Mouse (Mus musculus) T-helper 17 cell (primary cell): ENCODE measurements around the gene Snx30.

Experiments
- in situ Hi-C, 2 experiments: fragments of 300-600 bp; cut with MboI, MseI; formaldehyde crosslinking; loops; 1 replicate in 1 of 2; 2 replicates in 1 of 2; pipeline ENCODE4 v1.15.1; 2025; ENCODE audit warnings: high pct_unique_total_duplicates in 2 of 2

The Snx30 gene

DNA sequence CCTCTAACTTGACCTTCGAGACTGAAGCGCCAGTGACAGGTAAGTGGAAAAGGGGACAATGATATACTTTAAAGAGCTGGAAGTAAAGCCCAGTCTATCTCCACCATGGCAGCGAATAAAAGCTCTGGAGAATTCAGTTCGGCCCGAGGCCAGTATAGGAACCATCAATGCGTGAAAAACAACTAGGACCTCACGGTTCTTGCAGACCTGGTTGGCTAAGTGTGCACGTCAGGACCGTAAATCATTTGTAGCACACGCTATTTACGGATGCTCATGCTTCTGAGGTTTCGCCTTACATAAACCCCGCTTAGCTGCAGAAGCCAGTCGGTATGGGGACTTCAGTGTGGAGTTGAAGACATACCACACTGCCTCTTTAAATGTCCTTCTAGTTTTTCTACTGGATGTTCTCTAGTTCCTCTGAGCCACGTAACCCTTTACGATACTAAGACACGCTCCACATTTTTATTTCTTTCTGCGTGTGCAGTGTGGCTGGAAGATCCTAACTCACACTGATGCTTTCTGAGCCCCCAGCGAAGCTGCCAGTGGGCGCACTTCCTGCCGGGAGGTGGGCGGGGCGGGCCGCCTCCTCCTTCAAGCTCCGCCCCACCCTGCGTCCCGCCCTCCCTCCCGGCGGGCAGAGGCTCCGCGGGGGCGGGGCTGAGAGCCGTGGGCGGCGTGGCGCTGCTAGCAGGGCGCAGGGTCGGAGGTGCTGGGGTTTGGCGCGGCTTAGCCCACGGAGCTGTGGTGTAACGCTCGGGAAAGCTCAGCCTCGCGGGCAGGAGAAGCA, at the start of gene Snx30:
Gene Snx30 (plus strand): TSS at position 660 of the 787 bp plus-strand sequence.
- in situ Hi-C loops: no loop called here

DNA sequence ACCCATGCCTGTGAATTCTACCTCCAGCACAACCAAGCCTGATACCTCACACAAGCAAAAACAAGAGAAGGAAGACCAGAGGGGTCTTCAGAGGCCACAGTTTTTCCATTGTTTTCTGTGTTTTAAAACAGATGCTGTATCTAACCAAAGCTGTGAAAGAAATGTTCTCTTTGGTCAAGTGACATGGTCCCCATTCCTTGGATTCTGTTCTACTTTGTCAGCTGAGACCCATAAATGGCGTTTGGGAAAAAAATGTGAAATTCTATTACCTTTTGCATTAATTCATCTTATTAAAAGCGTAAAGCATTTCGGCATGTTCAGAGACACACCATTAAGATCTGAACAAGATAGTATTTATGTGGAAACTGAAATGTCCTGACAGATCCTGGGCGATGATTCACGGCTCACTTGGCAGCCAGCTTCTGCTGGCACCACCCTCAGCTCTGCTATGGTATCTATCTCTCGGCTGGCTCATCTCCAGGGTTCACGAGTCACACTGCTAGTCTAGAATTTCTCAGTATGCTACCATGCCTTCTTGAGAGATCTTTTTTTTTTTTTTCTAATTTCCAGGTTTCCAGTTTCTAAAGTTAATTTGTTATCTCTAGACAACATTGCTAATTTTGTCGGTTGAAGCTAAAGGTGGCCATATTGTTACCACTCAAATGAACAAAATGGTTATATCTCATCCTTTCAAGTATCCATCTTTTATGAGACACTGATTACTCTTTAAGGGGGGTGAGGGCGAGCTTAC, 49.1 kb upstream of the Snx30 start:
- in situ Hi-C loops: no loop called here

- in situ Hi-C loops: no loop called here
Observed at GRCm38 (mm10) chr4:59757452-59758435, 47.9 kb upstream of the Snx30 start.

DNA sequence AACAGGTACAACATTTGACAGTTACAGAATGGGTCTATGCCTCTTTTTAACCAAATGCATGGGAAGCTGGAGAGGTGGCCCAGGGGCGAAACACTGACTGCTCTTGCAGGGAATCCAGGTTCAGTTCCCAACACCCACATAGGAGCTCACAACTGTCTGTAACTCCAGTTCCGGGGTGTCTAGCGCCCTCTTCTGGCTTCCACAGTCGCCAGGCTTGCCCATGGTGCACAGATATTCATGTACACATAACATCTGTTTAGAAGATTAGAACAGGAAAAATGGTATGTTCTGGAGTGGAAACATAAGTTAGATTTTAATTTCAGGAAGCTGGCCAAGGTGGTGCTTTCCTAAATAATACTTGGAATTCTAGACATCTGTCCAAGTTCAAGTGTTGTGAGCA, 45.6 kb upstream of the Snx30 start:
- in situ Hi-C loops: no loop called here

- in situ Hi-C loops: no loop called here
Observed at GRCm38 (mm10) chr4:59760636-59761364, 44.8 kb upstream of the Snx30 start.

DNA sequence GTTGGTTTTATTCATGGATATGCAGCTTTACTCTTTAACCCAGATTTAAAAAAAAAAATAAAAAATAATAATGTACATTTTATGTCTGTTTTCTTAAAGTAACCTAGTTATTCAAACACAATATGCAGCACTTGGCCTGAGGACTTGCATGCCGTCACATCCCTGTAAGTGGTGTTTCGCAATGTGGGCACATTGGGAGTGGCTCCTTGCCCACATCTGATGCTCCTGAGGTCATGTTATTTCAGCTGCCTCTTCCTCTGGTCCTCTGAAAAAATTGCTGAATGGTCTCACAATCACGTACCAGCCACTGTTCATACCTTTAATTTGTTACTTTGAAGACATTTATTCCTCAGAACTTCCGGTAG, 44.3 kb upstream of the Snx30 start:
- in situ Hi-C loops: no loop called here

DNA sequence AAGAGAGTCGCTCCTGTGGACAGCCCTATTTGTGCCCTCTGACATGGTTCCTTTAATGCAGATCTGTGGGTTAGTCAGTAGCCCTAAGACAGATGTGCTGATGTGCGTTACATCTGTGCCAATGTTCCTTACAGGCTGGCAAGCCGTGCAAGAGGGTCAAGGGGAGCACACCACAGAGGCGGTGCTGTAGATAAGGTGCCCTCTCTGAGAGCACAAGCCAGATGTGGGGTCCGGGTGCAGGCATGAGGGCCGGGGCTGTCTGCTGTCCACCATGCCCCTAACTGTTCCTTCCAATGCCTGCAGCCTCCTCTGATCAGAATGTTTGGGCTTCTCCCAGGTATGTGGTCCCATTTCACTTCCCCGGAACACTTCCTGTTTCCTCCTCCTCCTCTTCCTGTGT, 40.7 kb upstream of the Snx30 start:
- in situ Hi-C loops: no loop called here

GRCm38 (mm10) chr4:59765385-59766005, 40.1 kb upstream of the Snx30 start:
- in situ Hi-C loops: no loop called here

DNA sequence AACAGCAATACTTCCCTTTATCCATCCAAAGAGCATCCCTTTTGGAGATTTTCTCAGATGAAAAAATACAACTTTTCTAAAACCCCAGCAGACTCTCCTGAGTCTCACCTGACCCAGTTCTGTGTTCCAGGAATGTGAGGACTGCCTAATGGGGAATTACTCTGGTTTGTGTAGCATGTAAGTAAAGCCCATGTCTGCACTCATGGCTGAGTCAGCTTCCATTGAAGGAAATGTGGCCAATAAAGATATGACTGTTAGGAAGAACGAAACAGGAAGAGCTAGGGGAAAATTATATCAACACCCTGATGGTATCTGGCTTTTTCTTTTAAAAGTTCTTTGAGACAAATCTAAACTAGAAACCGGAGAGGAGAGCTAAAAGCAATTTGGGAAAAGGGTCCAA, 37.9 kb upstream of the Snx30 start:
- in situ Hi-C loops: no loop called here

DNA sequence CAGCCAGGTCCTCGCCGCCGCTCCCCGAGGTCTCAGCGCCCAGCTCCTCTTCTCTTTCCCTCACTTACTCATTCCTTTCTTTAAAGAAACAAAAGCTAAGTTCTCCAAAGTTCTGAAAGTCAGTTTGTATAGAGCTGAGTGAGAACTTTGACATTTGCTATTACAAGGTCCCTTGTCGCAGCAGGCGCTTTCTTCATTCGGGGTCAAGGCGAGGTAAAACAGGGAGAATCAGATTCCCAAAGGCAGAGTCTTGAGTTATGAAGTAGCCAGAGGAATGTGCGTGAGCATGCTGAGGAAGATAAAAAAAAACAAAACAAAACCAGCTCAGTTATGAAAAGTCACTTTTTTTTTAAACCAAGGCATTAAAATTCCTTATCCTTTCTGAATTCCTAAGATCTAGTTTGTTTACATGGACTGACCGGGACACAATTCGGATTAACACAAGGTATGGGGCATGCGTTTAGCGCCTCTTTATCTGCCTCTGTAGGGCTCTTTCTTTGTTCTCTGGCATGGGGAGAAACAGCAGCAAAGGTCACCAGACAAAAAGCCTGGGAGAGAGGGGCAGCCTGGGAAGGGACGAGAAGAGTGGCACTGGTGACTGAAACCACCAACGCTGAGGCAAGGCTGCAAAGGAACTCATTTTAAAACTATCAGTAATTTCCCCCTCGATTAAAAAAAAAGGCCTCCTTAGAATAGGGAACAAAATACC, 33.3 kb upstream of the Snx30 start:
- in situ Hi-C loops: no loop called here

DNA sequence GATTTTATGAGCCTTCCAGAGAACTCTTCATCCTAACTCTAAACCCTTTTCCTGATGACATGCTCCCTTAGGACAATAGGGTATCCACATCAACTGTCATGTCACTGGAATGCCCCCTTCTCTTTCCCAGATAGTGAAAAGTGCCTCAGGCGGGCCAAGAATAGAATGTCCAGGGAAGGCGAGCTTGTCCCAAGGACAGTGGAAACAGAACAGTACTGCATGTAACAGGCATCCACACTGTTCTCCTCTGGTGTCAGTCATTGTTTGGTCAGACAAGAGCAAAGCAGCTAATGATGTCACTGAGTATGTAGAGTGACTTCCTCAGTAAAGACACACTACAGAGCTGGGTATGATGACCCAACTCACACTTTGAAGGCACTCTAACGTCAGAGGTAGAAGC, 27.8 kb upstream of the Snx30 start:
- in situ Hi-C loops: no loop called here

- in situ Hi-C loops: no loop called here
Observed at GRCm38 (mm10) chr4:59780568-59780967, 25.1 kb upstream of the Snx30 start.

DNA sequence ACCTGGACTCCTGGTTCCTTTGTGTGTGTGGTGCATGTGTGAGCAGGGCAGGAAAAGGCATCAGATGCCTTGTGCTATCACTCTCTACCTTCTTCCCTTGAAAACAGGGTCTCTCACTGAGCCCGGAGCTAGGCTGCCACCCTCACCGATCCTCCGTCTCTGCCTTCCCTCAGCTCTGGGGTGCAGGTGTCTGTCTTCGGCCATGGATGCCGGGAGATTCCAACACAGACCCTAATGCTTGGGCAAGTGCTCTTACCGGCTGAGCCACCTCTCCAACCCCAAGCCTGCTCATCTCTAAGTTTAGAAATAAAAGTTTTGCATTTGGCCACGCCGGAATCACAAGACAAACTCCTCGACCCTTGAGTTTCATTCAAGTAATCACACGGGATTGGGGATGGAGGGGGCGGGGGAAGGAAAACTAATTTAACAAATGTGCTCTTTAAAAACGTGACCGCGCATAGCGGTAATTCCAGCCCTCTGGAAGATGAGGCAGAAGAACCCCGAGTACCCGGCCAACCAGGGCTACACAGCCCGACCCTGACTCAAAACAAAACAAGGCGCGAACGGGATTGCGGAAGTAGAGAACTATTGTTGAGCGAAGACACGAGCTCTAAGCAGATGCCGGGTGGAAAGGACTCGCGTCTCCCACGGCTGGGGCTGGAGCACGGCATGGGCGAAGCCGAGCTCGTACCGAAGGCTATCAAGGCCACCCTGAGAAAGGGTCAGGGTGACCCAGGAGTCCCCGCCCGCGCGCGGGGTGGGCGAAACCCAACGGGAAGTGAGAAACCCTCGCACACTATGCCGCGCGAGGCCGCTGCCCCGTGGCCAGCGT, 22.6 kb upstream of the Snx30 start:
- in situ Hi-C loops: no loop called here

DNA sequence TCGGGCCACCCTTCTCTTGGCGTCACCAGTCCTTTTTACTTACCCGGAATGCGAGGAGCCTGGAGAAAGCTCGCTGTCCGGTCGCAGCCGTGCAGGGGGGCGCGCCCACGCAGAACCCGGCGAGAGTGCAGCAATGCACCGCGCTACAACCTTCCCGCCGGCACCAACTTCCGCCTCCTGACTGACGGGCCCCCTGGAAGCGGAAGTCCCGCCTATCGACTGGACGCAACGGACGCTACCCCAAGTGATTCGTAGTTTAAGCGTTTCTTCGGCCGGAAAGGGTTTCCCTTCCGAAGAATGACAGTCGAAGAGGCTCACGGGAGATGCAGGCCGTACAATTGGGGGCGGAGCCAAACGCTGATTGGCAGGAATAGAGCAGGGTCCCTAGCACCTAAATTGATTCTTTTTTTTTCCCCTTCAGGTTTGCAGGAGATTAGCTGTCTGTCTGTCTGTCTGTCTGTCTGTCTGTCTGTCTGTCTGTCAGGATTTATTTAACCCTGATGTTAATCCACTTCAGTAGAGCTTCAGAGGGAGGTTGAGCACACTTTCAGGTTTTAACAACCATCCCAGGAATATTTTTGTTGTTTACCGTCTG, 21.9 kb upstream of the Snx30 start:
- in situ Hi-C loops: no loop called here

GRCm38 (mm10) chr4:59785412-59785811, 20.2 kb upstream of the Snx30 start:
- in situ Hi-C loops: loop anchor here in 1 of 2 experiments (5.0 kb wide), 1 partner anchor 77 kb away; no protein-coding TSS in a partner anchor

DNA sequence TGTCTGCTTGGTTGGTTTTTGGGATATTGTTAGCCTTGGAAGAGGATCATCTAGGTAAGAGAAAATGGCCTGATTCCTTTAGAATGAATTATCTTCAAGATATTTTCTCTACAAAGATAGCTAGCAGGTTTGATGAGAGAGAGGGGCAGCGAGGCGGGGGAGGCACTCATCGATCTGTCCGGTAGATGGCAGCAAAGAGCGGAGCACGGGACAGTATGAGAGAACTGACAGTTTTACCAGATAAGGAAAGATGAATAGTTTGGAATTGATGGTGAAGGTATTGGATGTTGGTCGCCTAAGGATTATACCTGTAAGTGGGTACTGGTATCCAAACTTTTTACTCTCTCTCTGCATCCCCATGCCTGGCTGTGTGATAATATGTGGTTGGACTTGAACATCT, 19.0 kb upstream of the Snx30 start:
- in situ Hi-C loops: loop anchor here in 1 of 2 experiments (5.0 kb wide), 1 partner anchor 76 kb away; no protein-coding TSS in a partner anchor

DNA sequence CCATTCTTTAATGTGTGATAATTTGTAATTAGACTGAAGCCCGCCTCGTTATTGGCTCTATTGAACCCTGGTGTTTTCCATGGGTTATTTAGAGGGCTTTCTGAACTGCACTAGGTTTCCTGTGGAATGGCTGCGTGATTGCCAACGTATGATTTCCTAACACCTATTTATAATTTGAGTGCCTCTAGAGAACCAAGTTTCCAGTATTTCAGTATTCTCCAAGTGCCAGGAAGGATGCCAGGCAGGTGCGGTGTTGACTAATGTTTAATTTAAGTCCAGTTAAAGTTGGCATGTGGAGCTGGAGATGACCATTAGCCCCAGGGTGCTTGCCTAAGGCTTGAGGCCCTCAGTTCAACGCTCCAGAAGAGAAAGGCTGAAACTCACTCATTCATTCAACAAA, 18.5 kb upstream of the Snx30 start:
- in situ Hi-C loops: loop anchor here in 1 of 2 experiments (5.0 kb wide), 1 partner anchor 75 kb away; no protein-coding TSS in a partner anchor

- in situ Hi-C loops: loop anchor here in 1 of 2 experiments (5.0 kb wide), 1 partner anchor 73 kb away; no protein-coding TSS in a partner anchor
Observed at GRCm38 (mm10) chr4:59789015-59789414, 16.6 kb upstream of the Snx30 start.
